Mouse (Mus musculus): Measurements from ENCODE around the gene Pde1a.

DNA sequence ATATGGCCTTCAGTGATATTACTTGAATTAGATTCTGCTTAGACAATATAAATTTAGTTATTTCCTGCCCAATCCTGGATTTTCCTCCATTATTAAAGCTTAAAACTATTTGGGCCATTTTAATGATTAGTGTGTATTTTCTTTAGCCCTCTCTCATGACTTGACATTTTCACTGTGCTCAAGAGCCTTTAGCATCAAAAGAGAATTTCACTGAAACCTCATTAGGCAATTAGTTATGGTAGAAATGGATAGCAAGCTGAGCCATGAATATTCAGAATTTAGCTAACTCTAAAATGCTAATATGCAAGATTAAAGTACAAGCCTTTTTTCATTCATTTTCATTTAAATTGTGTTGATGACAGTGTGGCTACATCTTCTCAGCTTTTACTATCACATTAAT, 73.2 kb downstream of the Pde1a start:
- TF ChIP-seq CTCF (IDR thresholded peaks at IDR 0.05; ENCODE audit: insufficient read depth, low read length): no peak
- no peak for TF ChIP-seq POLR2A (IDR thresholded peaks at IDR 0.05; ENCODE audit: borderline replicate concordance, extremely low read depth, low read depth, low read length)

Data from lung, adult 2 months (tissue).